Mouse (Mus musculus) liver, embryonic 13.5 days (tissue): Measurements from ENCODE around the gene Uckl1. TPM values are rescaled to one million over a fixed set of nuclear protein-coding genes. Genes with fewer than 3 reads are reported as not detected.
A peak's percentile ranks its signal among the peaks of the same experiment; 100 is the strongest.

Experiments used
- ATAC-seq: fragments of 200-750 bp; cut with Nextera tagmentation; 2 replicates; pipeline ENCODE4 v1.8.0; 2017; ENCODE audit warnings: low read depth, mild to moderate bottlenecking, moderate number of reproducible peaks, moderate library complexity
- DNase-seq: peaks from one replicate; pipeline ENCODE4 v3.0.0; 2022
- H3K27ac ChIP-seq: fragments of 300-500 bp; sonication (generic); 2 replicates; pipeline ENCODE4 v1.5.1; 2015; ENCODE audit warnings: moderate library complexity, mild to moderate bottlenecking, inconsistent platforms
- H3K27me3 ChIP-seq: fragments of 300-500 bp; sonication (generic); 2 replicates; pipeline ENCODE4 v1.6.1; 2015; ENCODE audit warnings: mild to moderate bottlenecking, inconsistent platforms
- H3K36me3 ChIP-seq: fragments of 300-500 bp; sonication (generic); 2 replicates; pipeline ENCODE4 v1.6.1; 2015; ENCODE audit warnings: mild to moderate bottlenecking, inconsistent platforms
- H3K4me1 ChIP-seq: fragments of 300-500 bp; sonication (generic); replicated peaks from 2 replicates; pipeline ENCODE4 v1.6.1; 2015; ENCODE audit warnings: inconsistent platforms
- H3K4me2 ChIP-seq: fragments of 300-500 bp; sonication (generic); 2 replicates; pipeline ENCODE4 v1.6.1; 2015; ENCODE audit warnings: inconsistent platforms, mild to moderate bottlenecking, moderate library complexity
- H3K4me3 ChIP-seq: fragments of 300-500 bp; sonication (generic); replicated peaks from 2 replicates; pipeline ENCODE4 v1.5.1; 2015; ENCODE audit warnings: mild to moderate bottlenecking, inconsistent platforms
- H3K9ac ChIP-seq: fragments of 300-500 bp; sonication (generic); 2 replicates; pipeline ENCODE4 v1.6.1; 2015; ENCODE audit warnings: mild to moderate bottlenecking, inconsistent platforms
- H3K9me3 ChIP-seq: fragments of 300-500 bp; sonication (generic); replicated peaks from 2 replicates; pipeline ENCODE4 v1.6.1; 2016; ENCODE audit warnings: inconsistent platforms
- WGBS: fragments of 180-500 bp; shearing (Covaris S2); methylation state at CpG from one replicate; pipeline ENCODE4 v1.1.7; 2015; ENCODE audit not compliant: insufficient replicate concordance; 5-methylcytosine and 5-hydroxymethylcytosine counted together
- polyA plus RNA-seq: library from polyadenylated mRNA; unstranded; fragments of >200 nt; fragmentation: Nextera tagmentation; extraction: Ambion mirVana; gene quantifications from 2 replicates; pipeline ENCODE4 v1.2.1, GENCODE M21; 2015

Gene Uckl1
- polyA plus RNA-seq, 1 experiment from 2014 or later, result 19.8 TPM

DNA sequence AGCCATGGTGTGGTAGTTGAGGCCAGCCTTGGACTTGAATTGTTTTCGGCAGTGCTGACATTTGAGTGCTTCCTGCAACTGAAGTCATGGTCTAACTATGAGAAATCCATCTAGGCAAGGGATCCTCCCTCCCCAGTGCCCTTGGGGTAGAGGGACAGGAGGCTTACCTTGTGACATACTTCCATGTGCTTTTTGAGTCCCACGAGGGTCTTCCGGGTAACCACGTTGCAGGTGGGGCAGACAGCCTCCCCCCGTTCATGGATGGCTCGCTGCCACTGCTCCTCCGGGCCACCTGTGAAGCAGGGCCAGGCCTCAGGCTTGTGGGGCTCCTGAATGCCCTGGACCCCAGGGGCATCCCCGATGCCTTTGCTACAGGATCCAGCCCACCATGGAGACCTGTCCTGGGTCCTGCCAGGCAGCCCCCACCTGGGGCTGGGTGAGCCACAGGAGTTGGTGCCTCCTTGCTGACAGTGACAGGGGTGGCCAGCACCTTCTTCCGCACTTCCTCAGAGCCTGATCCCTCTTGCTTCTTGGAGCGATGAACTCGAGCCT, 3.6 kb upstream of the Uckl1 start:
- H3K4me3 ChIP-seq, result no peak overlapping the region
- H3K27me3 ChIP-seq, result no peaks in the 10 kb centered on the region
- peaks cover 67% of the 10 kb centered on the region for H3K36me3 ChIP-seq
- H3K9me3 ChIP-seq, result no peaks in the 10 kb centered on the region
- no peak overlapping the region for H3K27ac ChIP-seq
- H3K4me2 ChIP-seq, result no peak overlapping the region
- H3K4me1 ChIP-seq, result peaks cover 38% of the 10 kb centered on the region
- no peak overlapping the region for H3K9ac ChIP-seq
- no peak for ATAC-seq
- no peak for DNase-seq
- WGBS, result 82% methylated on average over 11 of the region's 11 CpGs

DNA sequence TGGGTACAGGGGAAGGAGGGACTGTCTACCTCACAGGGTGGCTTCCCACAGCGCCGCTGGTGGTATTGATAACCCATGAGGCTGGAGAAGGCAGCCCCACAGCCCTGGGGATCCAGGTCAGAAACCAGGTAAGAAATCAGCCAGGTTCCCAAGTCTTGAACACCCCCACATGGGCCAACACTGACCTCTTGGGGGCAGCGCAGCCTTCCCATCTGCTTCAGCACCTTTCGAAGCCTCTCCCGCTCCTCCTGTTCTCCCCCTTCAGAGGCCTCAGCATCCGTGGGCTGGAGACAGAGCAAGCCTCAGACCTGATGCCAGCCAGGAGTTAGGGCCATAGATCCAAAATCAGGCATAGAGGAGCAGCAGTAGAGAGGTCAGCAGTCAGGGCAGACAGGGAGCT, 3.1 kb upstream of the Uckl1 start:
- H3K27me3 ChIP-seq, result no peaks in the 10 kb centered on the region
- no peak for DNase-seq
- H3K4me2 ChIP-seq, result no peak overlapping the region
- WGBS, result 75% methylated on average over 6 of the region's 6 CpGs
- no peaks in the 10 kb centered on the region for H3K9me3 ChIP-seq
- H3K9ac ChIP-seq, result no peak overlapping the region
- peaks cover 67% of the 10 kb centered on the region for H3K36me3 ChIP-seq
- H3K4me3 ChIP-seq, result no peak overlapping the region
- H3K27ac ChIP-seq, result no peak overlapping the region
- ATAC-seq, result no peak
- H3K4me1 ChIP-seq, result peaks cover 37% of the 10 kb centered on the region

- H3K36me3 ChIP-seq, result peaks cover 67% of the 10 kb centered on the region
- no peaks in the 10 kb centered on the region for H3K27me3 ChIP-seq
- no peak overlapping the region for H3K4me3 ChIP-seq
- no peak overlapping the region for H3K9ac ChIP-seq
- no peak overlapping the region for H3K4me2 ChIP-seq
- peaks cover 35% of the 10 kb centered on the region for H3K4me1 ChIP-seq
- DNase-seq, result no peak
- H3K27ac ChIP-seq, result no peak overlapping the region
- ATAC-seq, result no peak
- 84% methylated on average over 3 of the region's 3 CpGs for WGBS
- H3K9me3 ChIP-seq, result no peaks in the 10 kb centered on the region
Observed at GRCm38 (mm10) chr2:181586124-181586523, 1.4 kb upstream of the Uckl1 start.

GRCm38 (mm10) chr2:181585506-181585905, 814 bp upstream of the Uckl1 start:
- Histone ChIP-seq H3K9ac (no peak overlapping the region), H3K27me3 (no peaks in the 10 kb centered on the region), H3K27ac (no peak overlapping the region), H3K4me3 (no peak overlapping the region), H3K4me2 (no peak overlapping the region), H3K36me3 (peaks cover 66% of the 10 kb centered on the region), H3K9me3 (no peaks in the 10 kb centered on the region), H3K4me1 (peaks cover 33% of the 10 kb centered on the region)
- no peak for ATAC-seq
- WGBS, result 73% methylated on average over 5 of the region's 5 CpGs
- DNase-seq, result no peak

DNA sequence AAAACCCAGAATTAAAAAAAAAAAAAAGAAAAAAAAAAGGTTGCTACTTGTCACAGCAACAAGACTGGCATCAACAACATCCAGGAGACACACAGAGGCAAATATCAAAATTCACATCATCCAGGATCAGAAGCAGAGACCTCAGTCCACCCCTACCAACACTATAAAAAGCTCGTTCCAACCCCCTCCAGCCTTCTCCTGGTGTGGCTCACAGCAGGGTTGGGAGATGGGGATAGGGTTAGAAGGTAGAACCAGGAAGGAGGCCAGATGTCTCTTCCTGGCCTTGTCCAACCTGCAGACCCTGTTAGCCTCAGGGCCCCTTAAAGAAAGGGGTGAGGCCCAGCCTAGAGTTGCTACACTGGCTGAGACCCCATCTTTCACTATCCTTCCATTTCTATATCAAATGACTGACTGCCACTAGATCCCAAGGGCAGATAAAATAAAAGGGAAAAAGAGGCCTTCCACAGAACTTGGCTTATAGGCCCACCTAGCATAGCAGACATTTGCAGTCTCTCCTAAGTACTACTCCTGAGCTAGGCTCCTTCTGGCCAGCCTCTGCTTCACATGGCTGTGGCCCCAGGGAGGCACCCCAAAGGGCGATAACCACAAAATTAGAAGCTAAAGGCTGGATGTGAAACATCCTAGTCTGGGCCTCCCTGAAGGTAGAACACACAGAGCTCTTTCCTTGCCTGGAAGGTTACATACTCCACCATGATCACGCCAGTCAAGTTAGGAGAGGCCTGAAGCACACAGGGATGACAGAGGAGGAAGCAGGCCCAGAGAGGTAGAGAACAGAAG, 1.0 kb downstream of the Uckl1 start:
- H3K9me3 ChIP-seq, result no peaks in the 10 kb centered on the region
- no peak overlapping the region for H3K4me3 ChIP-seq
- 0 out of 2 replicates have a peak overlapping the region, but pooled peaks have one; percentile 3 for H3K9ac ChIP-seq
- no peak overlapping the region for H3K27ac ChIP-seq
- no peak for DNase-seq
- H3K4me1 ChIP-seq, result peaks cover 46% of the 10 kb centered on the region
- peaks cover 47% of the 10 kb centered on the region for H3K36me3 ChIP-seq
- H3K4me2 ChIP-seq, result no peak overlapping the region
- ATAC-seq, result no peak
- no peaks in the 10 kb centered on the region for H3K27me3 ChIP-seq
- WGBS, result 66% methylated on average over 3 of the region's 3 CpGs

DNA sequence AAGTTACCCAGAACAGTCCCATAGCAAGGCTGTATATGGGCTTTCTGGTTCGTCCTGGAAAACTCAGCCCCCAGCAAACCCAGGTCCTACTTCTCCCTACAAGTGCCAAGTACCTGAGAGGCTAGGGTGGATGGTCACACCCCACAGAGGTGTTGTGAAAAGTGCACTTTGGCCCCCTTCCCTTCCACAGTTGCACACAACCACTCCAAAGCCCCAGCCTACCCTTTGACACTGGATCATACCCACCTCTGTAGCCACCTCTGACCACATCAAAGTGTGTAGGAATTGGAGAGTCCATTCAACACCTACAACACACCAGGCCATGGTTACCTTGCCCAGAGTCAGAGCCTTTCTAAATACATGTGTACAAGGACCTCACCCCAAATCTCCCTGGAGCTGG, 1.8 kb downstream of the Uckl1 start:
- Histone ChIP-seq H3K27ac (0 out of 2 replicates have a peak overlapping the region, but pooled peaks have one; percentile 30), H3K9ac (no peak overlapping the region), H3K4me1 (peaks cover 53% of the 10 kb centered on the region), H3K9me3 (no peaks in the 10 kb centered on the region), H3K4me2 (no peak overlapping the region), H3K36me3 (peaks cover 40% of the 10 kb centered on the region), H3K27me3 (no peaks in the 10 kb centered on the region), H3K4me3 (no peak overlapping the region)
- DNase-seq, result peak; percentile 0
- 84% methylated on average over 1 of the region's 1 CpGs for WGBS
- ATAC-seq, result no peak

DNA sequence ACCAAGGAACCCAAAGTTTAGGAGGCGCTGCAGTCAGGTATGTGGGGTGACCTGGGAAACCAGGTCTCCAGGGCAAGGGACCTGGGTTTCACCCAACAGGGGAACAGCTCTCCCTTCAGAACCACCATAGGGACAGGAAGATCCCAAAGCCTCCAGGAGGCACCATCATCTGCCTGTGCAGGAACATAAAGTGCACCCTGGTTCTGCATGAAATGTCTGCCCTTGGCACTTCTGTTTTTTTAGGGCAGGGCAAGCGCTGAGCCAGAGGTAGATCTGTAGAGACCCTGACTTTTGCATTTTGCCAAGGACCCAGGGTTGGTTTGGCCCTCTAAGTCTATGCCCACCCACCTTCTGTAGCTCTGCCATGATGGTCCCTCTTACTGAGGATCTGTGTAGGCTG, 2.3 kb downstream of the Uckl1 start:
- H3K9ac ChIP-seq, result 0 out of 2 replicates have a peak overlapping the region, but pooled peaks have one; percentile 90
- H3K27ac ChIP-seq, result peak overlapping the region; percentile 30
- 88% methylated on average over 2 of the region's 2 CpGs for WGBS

GRCm38 (mm10) chr2:181581402-181582120, 3.1 kb downstream of the Uckl1 start:
- H3K27ac ChIP-seq, result peak overlapping the region; percentile 95
- peak overlapping the region; percentile 97 for H3K4me2 ChIP-seq
- WGBS, result under 1% methylated on average over 49 of the region's 49 CpGs
- ATAC-seq (peak; percentile 78), DNase-seq (peak; percentile 79)
- H3K4me1 ChIP-seq, result peaks cover 67% of the 10 kb centered on the region
- peaks cover 29% of the 10 kb centered on the region for H3K36me3 ChIP-seq
- H3K27me3 ChIP-seq, result no peaks in the 10 kb centered on the region
- H3K9ac ChIP-seq, result peak overlapping the region; percentile 90
- H3K9me3 ChIP-seq, result no peaks in the 10 kb centered on the region
- H3K4me3 ChIP-seq, result peak overlapping the region; percentile 78

More for the DNA sequence above, 2.3 kb downstream of the Uckl1 start:
- H3K36me3 ChIP-seq, result peaks cover 36% of the 10 kb centered on the region
- H3K27me3 ChIP-seq, result no peaks in the 10 kb centered on the region
- ATAC-seq (no peak), DNase-seq (no peak)
- H3K9me3 ChIP-seq, result no peaks in the 10 kb centered on the region
- peak overlapping the region; percentile 97 for H3K4me2 ChIP-seq
- peaks cover 59% of the 10 kb centered on the region for H3K4me1 ChIP-seq
- peak overlapping the region; percentile 78; the same call in 1 of the 2 replicates for H3K4me3 ChIP-seq

DNA sequence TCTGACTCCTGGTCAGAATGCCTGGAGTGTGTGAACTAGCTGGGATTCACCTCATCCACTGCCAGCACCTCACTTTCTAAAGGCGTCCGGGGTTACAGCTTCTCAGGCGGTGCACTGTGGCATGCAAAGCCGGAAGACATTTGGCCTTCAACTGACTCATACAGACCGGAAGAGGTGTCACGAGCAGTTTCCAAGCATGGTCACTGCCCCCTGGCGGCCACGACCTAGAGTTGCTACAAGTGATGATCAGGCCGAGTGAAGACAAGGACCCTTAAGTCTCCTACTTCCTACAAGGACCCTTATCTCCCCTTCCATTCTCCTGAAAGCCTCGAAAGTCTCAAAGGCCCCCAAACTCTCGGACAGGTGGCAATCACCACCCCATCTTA, 3.7 kb downstream of the Uckl1 start:
- Histone ChIP-seq H3K9ac (peak overlapping the region; percentile 90), H3K27ac (peak overlapping the region; percentile 95), H3K9me3 (no peaks in the 10 kb centered on the region), H3K27me3 (no peaks in the 10 kb centered on the region), H3K4me2 (peak overlapping the region; percentile 97), H3K4me3 (peak overlapping the region; percentile 78), H3K36me3 (peaks cover 24% of the 10 kb centered on the region), H3K4me1 (peaks cover 72% of the 10 kb centered on the region)
- peak; percentile 78 for DNase-seq
- WGBS, result 1% methylated on average over 11 of the region's 11 CpGs
- peak; percentile 75 for ATAC-seq

DNA sequence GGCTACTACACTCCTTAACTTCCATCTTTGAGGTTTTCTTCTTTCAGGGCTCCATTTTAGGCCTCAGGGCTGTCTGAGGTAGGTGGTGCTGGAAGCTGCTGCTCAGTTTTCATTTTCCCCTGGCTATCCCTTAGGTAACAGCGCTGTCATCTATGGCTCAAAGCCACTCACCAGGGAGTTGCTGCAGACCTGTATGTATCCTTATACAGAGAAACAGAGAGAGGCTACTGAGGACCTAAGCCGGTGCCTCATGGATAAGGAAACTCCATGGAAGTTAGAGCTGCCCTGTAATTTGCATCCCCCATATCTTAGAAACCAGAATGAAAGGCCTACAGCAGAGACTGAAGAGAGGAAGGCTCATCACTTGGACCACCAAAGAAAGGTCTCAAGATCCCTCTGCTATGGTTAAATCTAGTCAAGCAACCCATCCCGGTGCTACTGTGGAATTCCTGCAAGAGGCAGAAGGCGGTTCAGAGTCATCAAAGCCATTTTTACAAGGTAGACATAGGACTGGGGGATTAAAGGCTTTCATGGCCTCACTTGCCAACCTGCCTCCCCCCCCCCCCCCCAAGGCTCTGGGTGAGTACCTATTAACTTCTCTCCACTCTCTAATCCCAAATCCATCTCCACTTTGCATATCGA, 4.4 kb downstream of the Uckl1 start:
- H3K9me3 ChIP-seq, result no peaks in the 10 kb centered on the region
- peak; percentile 0 for DNase-seq
- H3K4me2 ChIP-seq, result peak overlapping the region; percentile 97
- H3K27me3 ChIP-seq, result no peaks in the 10 kb centered on the region
- H3K4me1 ChIP-seq, result peaks cover 78% of the 10 kb centered on the region
- peak overlapping the region; percentile 95 for H3K27ac ChIP-seq
- H3K4me3 ChIP-seq, result peak overlapping the region; percentile 78
- peaks cover 16% of the 10 kb centered on the region for H3K36me3 ChIP-seq
- no peak for ATAC-seq
- WGBS, result 74% methylated on average over 5 of the region's 5 CpGs
- H3K9ac ChIP-seq, result peak overlapping the region; percentile 90

GRCm38 (mm10) chr2:181579681-181580080, 5.0 kb downstream of the Uckl1 start:
- no peak overlapping the region for H3K4me3 ChIP-seq
- DNase-seq (no peak), ATAC-seq (no peak)
- H3K27me3 ChIP-seq, result no peaks in the 10 kb centered on the region
- H3K27ac ChIP-seq, result peak overlapping the region; percentile 95; the same call in 1 of the 2 replicates
- WGBS, result 83% methylated on average over 1 of the region's 1 CpGs
- peaks cover 84% of the 10 kb centered on the region for H3K4me1 ChIP-seq
- H3K9me3 ChIP-seq, result no peaks in the 10 kb centered on the region
- H3K4me2 ChIP-seq, result peak overlapping the region; percentile 97
- peak overlapping the region; percentile 90 for H3K9ac ChIP-seq
- H3K36me3 ChIP-seq, result peaks cover 15% of the 10 kb centered on the region
